Comparison of ENCODE assay signal across 8 mouse cellular contexts in the genomic region with DNA sequence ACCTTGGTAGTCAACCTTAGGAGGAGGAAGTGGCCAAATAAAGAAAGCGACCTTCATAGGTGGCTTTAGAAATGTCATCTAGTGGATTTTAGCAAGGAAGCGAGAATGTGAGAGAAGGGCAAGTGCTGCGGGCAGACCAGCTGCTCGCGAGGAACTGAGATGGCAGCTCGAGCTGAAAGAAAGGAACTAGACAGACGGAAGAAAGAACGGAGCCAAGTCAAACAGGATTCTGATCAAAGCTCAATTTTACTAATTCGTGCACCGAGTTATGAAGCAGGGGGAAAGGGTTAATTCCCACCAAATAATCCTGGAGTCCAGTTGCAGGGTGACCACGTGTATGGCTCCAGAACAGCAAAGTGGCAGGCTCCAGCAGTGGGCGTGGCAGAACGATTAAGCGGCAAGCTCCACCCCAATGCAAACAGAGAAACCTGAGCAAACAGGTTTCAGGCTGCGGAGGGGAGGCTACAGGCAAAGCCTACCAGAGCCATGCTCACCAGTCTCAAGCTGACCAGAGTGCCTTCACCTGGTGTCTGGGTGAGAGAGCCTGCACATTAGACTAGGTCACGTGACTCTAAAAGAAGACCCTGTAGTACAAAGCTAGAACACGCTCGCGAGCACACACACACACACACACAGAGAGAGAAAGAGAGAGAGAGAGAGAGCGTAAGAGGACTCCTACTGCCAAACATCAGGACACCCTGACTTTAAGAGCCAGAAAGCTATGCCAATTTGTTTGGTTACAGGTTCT.
A peak's percentile ranks its signal among the peaks of the same experiment; 100 is the strongest.
DNase-seq lines count a peak whose midpoint lies in the region; ATAC-seq lines count a peak whose summit lies in the region.

No protein-coding gene starts in this region.

- 61% methylated on average over 20 of the region's 20 CpGs for WGBS in midbrain, embryonic 11.5 days
- 60% methylated on average over 20 of the region's 20 CpGs for WGBS in midbrain, embryonic 16.5 days
- WGBS in forebrain, embryonic 12.5 days = 49% methylated on average over 20 of the region's 20 CpGs
- WGBS in limb, embryonic 12.5 days = 37% methylated on average over 20 of the region's 20 CpGs
- WGBS in neural tube, embryonic 13.5 days = 62% methylated on average over 20 of the region's 20 CpGs

- H3K4me3 ChIP-seq in midbrain, embryonic 11.5 days (ENCODE audit: low read depth, low read length) = no peak overlapping the region
- H3K4me3 ChIP-seq in midbrain, embryonic 16.5 days (ENCODE audit: low read depth, low read length) = no peak overlapping the region
- H3K4me3 ChIP-seq in forebrain, embryonic 12.5 days (replicated peaks) = no peak overlapping the region
- H3K4me3 ChIP-seq in limb, embryonic 12.5 days (replicated peaks) = 0 out of 2 replicates have a peak overlapping the region, but pooled peaks have one; percentile 2
- H3K4me3 ChIP-seq in neural tube, embryonic 13.5 days = no peak overlapping the region

- 0 out of 2 replicates have a peak, but pooled peaks have one; percentile 31 for ATAC-seq in midbrain, embryonic 11.5 days (ENCODE audit: low FRiP score)
- ATAC-seq in midbrain, embryonic 16.5 days = no peak
- ATAC-seq in forebrain, embryonic 12.5 days (ENCODE audit: low FRiP score) = no peak
- ATAC-seq in limb, embryonic 12.5 days (ENCODE audit: insufficient number of reproducible peaks, insufficient read depth, low FRiP score, low TSS enrichment, low read depth) = peak; percentile 66
- no peak for ATAC-seq in neural tube, embryonic 13.5 days (ENCODE audit: low read depth)

- H3K27ac ChIP-seq in midbrain, embryonic 11.5 days (ENCODE audit: low read depth, low read length) = no peak overlapping the region
- no peak overlapping the region for H3K27ac ChIP-seq in midbrain, embryonic 16.5 days (ENCODE audit: low read length)
- H3K27ac ChIP-seq in forebrain, embryonic 12.5 days = no peak overlapping the region
- no peak overlapping the region for H3K27ac ChIP-seq in limb, embryonic 12.5 days
- no peak overlapping the region for H3K27ac ChIP-seq in neural tube, embryonic 13.5 days (replicated peaks)

- no peak overlapping the region for H3K4me2 ChIP-seq in midbrain, embryonic 11.5 days
- no peak overlapping the region for H3K4me2 ChIP-seq in midbrain, embryonic 16.5 days (ENCODE audit: low read length)
- H3K4me2 ChIP-seq in forebrain, embryonic 12.5 days = 0 out of 2 replicates have a peak overlapping the region, but pooled peaks have one; percentile 15
- peak overlapping the region; percentile 37 for H3K4me2 ChIP-seq in limb, embryonic 12.5 days
- H3K4me2 ChIP-seq in neural tube, embryonic 13.5 days = peak overlapping the region; percentile 22; the same call in 1 of the 2 replicates

- H3K27me3 ChIP-seq in midbrain, embryonic 11.5 days (ENCODE audit: control insufficient read depth, insufficient read depth, low read length) = no peaks in the 10 kb centered on the region
- no peaks in the 10 kb centered on the region for H3K27me3 ChIP-seq in midbrain, embryonic 16.5 days (ENCODE audit: control insufficient read depth, insufficient read depth, low read depth, low read length)
- peaks cover 52% of the 10 kb centered on the region for H3K27me3 ChIP-seq in forebrain, embryonic 12.5 days
- H3K27me3 ChIP-seq in limb, embryonic 12.5 days = peaks cover 10% of the 10 kb centered on the region
- no peaks in the 10 kb centered on the region for H3K27me3 ChIP-seq in neural tube, embryonic 13.5 days

- intact Hi-C loops in left cerebral cortex, postnatal 10 days (cut with DNase I) = no loop called here

- no peaks in the 10 kb centered on the region for H3K36me3 ChIP-seq in midbrain, embryonic 11.5 days (ENCODE audit: control insufficient read depth, insufficient read depth, low read length)
- H3K36me3 ChIP-seq in midbrain, embryonic 16.5 days (ENCODE audit: control insufficient read depth, insufficient read depth, low read length) = no peaks in the 10 kb centered on the region
- H3K36me3 ChIP-seq in forebrain, embryonic 12.5 days (replicated peaks) = no peaks in the 10 kb centered on the region
- H3K36me3 ChIP-seq in limb, embryonic 12.5 days = no peaks in the 10 kb centered on the region
- H3K36me3 ChIP-seq in neural tube, embryonic 13.5 days = no peaks in the 10 kb centered on the region

- H3K9me3 ChIP-seq in midbrain, embryonic 11.5 days (ENCODE audit: control insufficient read depth, low read length) = no peaks in the 10 kb centered on the region
- no peaks in the 10 kb centered on the region for H3K9me3 ChIP-seq in midbrain, embryonic 16.5 days (replicated peaks; ENCODE audit: control insufficient read depth, low read length, poor library complexity, severe bottlenecking)
- H3K9me3 ChIP-seq in forebrain, embryonic 12.5 days = no peaks in the 10 kb centered on the region
- no peaks in the 10 kb centered on the region for H3K9me3 ChIP-seq in limb, embryonic 12.5 days
- H3K9me3 ChIP-seq in neural tube, embryonic 13.5 days = no peaks in the 10 kb centered on the region

- no peaks in the 10 kb centered on the region for H3K4me1 ChIP-seq in midbrain, embryonic 11.5 days (ENCODE audit: control insufficient read depth, insufficient read depth, low read length)
- H3K4me1 ChIP-seq in midbrain, embryonic 16.5 days (ENCODE audit: control insufficient read depth, insufficient read depth, low read length) = no peaks in the 10 kb centered on the region
- H3K4me1 ChIP-seq in forebrain, embryonic 12.5 days = peaks cover 9% of the 10 kb centered on the region
- H3K4me1 ChIP-seq in limb, embryonic 12.5 days (replicated peaks) = peaks cover 5% of the 10 kb centered on the region; the same call in 1 of the 2 replicates
- H3K4me1 ChIP-seq in neural tube, embryonic 13.5 days (replicated peaks) = peaks cover 13% of the 10 kb centered on the region

- no peak overlapping the region for H3K9ac ChIP-seq in midbrain, embryonic 11.5 days (ENCODE audit: low read length)
- no peak overlapping the region for H3K9ac ChIP-seq in midbrain, embryonic 16.5 days (ENCODE audit: low read depth, low read length)
- no peak overlapping the region for H3K9ac ChIP-seq in forebrain, embryonic 12.5 days
- H3K9ac ChIP-seq in limb, embryonic 12.5 days (replicated peaks) = 0 out of 2 replicates have a peak overlapping the region, but pooled peaks have one; percentile 4
- H3K9ac ChIP-seq in neural tube, embryonic 13.5 days = no peak overlapping the region

- DNase-seq in midbrain, embryonic 11.5 days (ENCODE audit: low spot score, missing footprints) = peak; percentile 47
- DNase-seq in left cerebral cortex, postnatal 10 days (ENCODE audit: extremely low spot score in 1 of 2, low spot score in 2 of 2) = no peak
- DNase-seq in cerebellum, adult 18-20 months = no peak
- no peak for DNase-seq in spleen, postnatal 36 days (ENCODE audit: low spot score in 2 of 2)

Comparison
In these comparisons a context has a peak if more than half of its experiments do, and no peak if none do; other contexts are left out.
1. ATAC-seq: peak in midbrain, embryonic 11.5 days (single experiment) and limb, embryonic 12.5 days (single experiment); none in midbrain, embryonic 16.5 days (single experiment), forebrain, embryonic 12.5 days (single experiment) and neural tube, embryonic 13.5 days (single experiment).
2. H3K4me2 ChIP-seq: peak in forebrain, embryonic 12.5 days (single experiment), limb, embryonic 12.5 days (single experiment) and neural tube, embryonic 13.5 days (single experiment); none in midbrain, embryonic 11.5 days (single experiment) and midbrain, embryonic 16.5 days (single experiment).